Mouse (Mus musculus) lung, postnatal 0 days (tissue): ENCODE measurements around the gene Gtf2f1.

Experiments
- CTCF ChIP-seq: IDR thresholded peaks from 2 replicates; pipeline ENCODE4 v1.5.1; 2016; ENCODE audit warnings: antibody characterized with exemption, mild to moderate bottlenecking
- EP300 ChIP-seq: IDR thresholded peaks from 2 replicates; pipeline ENCODE4 v1.6.1; 2016; ENCODE audit warnings: antibody characterized with exemption, mild to moderate bottlenecking, control low read depth

GRCm38 (mm10) chr17:56981049-56981448 lies 30.0 kb downstream of the Gtf2f1 start:
- no peak for TF ChIP-seq CTCF
- no peak for TF ChIP-seq EP300
